Mouse (Mus musculus) adrenal gland, postnatal 14 days (tissue): ENCODE measurements at regions not wholly inside any gene's neighbourhood (a gene's known extent, or its start where the extent isn't known, plus 50 kb on each side); places are given as distances from the start of the nearest gene placed in this dataset.
"Not testable (repeated sequence)": the region's sequence is repeated elsewhere in the genome, so short reads cannot be mapped to it uniquely, and the experiment has no call there.

Experiments
- DNase-seq: peaks from one replicate; pipeline ENCODE4 v3.0.0; 2021; ENCODE audit warnings: mixed read lengths

- no peak for DNase-seq
These were observed 250.1 kb upstream of the Zfp930 start for GRCm38 (mm10) chr8:68958701-68959100.

GRCm38 (mm10) chr8:68961981-68962380 lies 246.9 kb upstream of the Zfp930 start:
- no peak for DNase-seq

GRCm38 (mm10) chr8:68975773-68976172 lies 233.1 kb upstream of the Zfp930 start:
- no peak for DNase-seq

GRCm38 (mm10) chr8:68977159-68977558 lies 231.7 kb upstream of the Zfp930 start:
- DNase-seq: no peak

GRCm38 (mm10) chr8:68983181-68983580 lies 225.7 kb upstream of the Zfp930 start:
- DNase-seq: not testable (repeated sequence)

GRCm38 (mm10) chr8:68983691-68984090 lies 225.1 kb upstream of the Zfp930 start:
- peak; percentile 5 for DNase-seq

GRCm38 (mm10) chr8:68984487-68984886 lies 224.4 kb upstream of the Zfp930 start:
- DNase-seq: no peak

- no peak for DNase-seq
These were observed 222.4 kb upstream of the Zfp930 start for GRCm38 (mm10) chr8:68986425-68986824.
